Mouse (Mus musculus): ENCODE measurements around the gene Cd6.

The Cd6 gene

GRCm38 (mm10) chr19:10803751-10804150 lies 26.1 kb downstream of the Cd6 start:
- in situ Hi-C loops (cut with MboI, MseI): no loop called here

DNA sequence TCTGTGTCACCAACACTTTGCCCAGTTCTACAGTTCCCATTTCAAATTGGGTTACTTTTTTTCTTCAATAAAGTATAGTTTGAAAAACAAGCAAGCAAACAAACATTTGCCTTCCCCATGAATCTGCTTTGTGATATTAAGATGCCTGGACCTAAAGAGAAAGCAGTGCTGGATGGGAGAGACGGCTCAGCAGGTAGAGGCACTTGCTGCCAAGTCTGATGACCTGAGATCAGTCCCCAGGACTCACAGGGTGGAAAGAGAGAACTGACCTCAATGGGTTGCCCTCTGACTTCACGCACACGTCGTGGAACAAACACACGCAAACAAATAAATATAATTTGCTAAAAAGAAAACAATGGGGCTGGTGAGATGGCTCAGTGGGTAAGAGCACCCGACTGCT lies 28.0 kb downstream of the Cd6 start:
- in situ Hi-C loops (cut with MboI, MseI): no loop called here

DNA sequence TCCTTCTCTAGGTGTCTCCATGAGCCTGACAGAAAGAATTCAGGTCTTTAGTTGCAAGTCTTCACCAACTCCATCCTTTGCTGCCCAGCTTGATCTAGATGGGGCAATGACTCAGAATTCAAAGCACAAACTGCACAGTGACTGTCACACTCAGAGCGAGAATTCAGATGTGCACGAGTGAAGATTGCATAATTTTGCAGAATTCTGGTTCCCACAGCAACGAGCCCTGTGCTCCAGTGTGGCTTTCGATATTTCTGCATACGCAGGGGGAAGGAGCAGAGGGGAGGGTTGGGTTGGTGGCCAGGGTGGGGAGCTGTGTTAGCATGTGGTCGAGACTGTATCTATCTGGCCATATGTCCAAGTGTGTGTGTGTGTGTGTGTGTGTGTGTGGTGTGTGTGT lies 28.8 kb downstream of the Cd6 start:
- in situ Hi-C loops (cut with MboI, MseI): no loop called here

DNA sequence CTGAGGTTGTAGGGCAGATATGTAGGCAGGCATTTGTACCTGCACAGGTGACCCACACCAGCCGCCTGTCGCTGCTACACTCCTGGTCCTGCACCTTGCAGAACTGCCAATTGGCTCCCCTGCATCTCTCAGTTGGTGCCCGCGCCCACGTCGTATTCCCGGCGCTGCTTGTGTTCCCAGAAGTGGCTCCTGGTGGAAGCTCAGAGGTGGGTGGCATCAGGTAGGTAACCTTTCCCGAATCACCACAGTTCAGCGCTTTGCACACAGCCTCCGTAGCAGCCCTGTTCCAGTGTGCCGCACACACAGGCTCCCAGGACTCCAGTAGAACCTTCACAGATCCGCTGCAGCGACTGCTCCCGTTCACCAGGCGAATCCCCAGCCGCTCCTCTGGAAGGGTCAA lies 30.7 kb downstream of the Cd6 start:
- in situ Hi-C loops (cut with MboI, MseI): no loop called here

DNA sequence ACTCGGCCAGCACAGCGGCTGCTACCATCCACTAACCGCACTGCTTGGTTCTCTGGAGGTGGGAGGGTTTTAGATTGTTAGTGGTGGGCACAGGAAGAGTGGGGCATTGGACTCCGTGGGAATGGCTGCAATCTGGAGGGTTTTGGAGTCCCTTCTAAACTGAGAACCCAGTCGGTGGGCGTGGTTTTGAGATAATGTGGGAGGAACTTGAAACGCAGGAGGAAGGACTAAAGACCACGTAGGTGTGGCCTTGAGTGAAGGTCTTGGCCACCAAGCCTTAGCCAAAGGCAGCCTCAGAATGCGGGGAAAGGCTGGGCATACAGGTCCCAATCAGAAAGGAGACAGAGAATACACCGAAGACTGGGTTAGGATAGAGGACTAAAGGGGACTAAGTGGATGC lies 31.3 kb downstream of the Cd6 start:
- in situ Hi-C loops (cut with MboI, MseI): no loop called here

- in situ Hi-C loops (cut with MboI, MseI): no loop called here
Measured at GRCm38 (mm10) chr19:10794916-10795315, 34.9 kb downstream of the Cd6 start.

GRCm38 (mm10) chr19:10793044-10793443 lies 36.8 kb downstream of the Cd6 start:
- in situ Hi-C loops (cut with MboI, MseI): no loop called here

- in situ Hi-C loops (cut with MboI, MseI): no loop called here
Measured at GRCm38 (mm10) chr19:10790323-10790722, 39.5 kb downstream of the Cd6 start.

DNA sequence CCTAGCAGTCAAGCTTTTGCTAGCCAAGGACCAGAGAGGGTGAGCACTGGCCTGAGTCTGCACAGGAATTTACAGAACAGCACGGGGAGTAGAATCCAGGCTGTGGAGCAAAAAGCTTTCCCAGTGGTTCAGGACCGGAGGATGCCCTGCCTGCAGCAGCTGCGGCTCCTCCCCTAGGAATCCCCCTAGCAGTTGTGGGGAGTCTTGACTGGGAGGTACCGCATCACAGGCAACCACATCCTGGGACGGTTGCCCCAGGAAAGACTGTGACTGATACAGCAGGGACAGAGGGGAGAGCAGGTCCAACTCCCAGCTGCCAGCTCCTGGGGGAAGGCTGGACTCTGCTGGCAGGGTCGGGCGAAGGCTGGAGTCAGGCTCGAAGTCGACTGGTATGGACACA lies 41.6 kb downstream of the Cd6 start:
- in situ Hi-C loops (cut with MboI, MseI): loop anchor here (10.0 kb wide), 1 partner anchor 53 kb away; the partner anchor contains the start of gene Cd5

DNA sequence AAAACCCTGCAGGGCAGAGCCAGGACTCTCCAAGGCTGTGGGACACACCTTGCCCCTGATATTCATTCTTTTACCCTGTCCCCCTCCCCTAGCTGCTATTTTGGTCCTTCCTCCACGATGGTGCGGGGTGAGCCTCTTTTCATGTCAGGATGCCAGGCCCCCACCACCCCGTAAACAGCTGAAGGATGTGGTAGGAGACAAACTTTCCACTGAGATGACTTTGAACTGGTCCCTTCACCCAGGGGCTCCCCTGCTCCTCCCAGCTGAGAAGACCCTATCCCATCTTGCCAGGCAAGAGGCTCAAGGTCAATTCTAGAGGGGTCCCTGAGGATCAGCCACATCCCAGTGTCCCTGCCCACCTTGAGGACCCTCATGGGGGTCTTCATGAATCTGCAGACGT lies 42.5 kb downstream of the Cd6 start:
- in situ Hi-C loops (cut with MboI, MseI): loop anchor here (10.0 kb wide), 1 partner anchor 53 kb away; the partner anchor contains the start of gene Cd5

DNA sequence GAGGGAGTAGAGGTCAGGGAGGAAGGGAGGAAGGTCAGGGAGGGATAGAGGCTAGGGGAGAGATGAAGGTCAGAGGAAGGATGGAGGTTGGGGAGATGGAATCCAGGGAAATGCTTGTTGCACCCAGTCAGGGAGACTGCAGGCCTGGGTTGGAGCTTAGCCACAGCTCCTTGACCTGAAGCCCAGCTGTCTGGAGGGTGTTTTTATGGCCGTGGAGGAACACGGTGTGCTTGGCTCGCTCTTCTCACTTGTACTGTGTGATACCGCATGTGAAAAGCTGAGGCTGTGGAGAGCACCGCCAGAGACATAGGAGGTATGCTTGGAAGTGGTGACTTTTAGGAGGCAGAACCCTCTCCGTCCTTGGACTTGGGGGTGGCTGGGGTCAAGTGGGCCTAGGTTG lies 43.1 kb downstream of the Cd6 start:
- in situ Hi-C loops (cut with MboI, MseI): loop anchor here (10.0 kb wide), 1 partner anchor 52 kb away; the partner anchor contains the start of gene Cd5

GRCm38 (mm10) chr19:10784796-10785459 lies 44.9 kb downstream of the Cd6 start:
- in situ Hi-C loops (cut with MboI, MseI): loop anchor here (10.0 kb wide), 1 partner anchor 50 kb away; the partner anchor contains the start of gene Cd5

DNA sequence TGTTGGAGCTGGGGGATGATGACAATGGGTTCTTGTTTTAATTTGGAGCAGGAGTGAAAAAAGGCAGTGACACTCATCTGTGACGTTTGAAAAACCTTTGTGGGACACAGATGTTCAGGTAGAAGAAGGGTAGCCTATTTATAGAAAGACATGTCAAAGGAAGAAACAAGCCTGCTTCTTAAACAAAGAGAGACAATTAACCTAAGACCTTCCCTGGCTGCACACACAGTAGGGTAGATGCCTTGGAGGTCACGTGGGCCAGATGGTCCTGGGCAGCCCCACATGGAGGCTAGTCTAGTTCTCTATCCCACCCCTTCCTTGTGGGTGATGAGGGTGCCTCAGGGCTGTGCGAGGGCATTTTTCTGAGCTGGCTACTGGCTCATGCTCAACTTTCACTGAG lies 45.8 kb downstream of the Cd6 start:
- in situ Hi-C loops (cut with MboI, MseI): loop anchor here (10.0 kb wide), 1 partner anchor 49 kb away; the partner anchor contains the start of gene Cd5

DNA sequence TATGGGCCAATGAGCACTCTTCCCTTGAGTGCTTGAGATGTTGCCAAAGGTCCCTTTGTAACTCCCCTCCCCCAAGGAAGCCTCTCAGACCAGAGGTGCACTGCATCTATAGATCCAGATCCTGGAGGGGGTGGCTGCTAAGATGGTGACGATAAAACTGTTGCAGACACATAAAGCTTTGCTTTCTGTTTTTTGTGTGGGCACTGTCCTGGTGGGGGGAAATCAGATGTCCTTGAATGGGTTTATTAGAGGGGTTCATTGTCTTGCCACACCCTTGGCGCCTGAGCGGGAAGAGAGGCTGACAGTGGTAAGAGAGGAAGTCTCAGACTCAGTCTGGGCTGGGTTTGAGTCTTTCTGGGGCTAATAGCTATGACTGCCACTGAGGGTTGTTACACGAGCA lies 46.7 kb downstream of the Cd6 start:
- in situ Hi-C loops (cut with MboI, MseI): loop anchor here (10.0 kb wide), 1 partner anchor 48 kb away; the partner anchor contains the start of gene Cd5

DNA sequence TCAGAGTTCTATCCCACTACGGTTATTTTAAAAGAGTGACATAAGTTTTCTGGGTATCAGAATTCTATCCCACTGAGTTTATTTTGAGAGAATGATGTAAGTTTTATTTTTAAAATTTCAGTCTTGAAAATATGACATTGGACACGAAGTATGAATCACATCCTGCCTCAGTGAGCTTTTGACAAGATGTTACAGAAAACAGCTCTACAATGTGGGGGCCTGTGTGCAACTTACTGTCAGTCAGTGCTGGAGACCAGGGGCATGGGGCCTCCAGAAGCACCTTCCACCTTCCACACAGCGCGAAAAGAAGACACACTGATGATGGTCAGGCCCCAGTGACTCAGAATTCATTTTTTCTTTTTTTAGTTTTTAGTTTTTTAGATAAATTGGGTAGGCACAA lies 48.2 kb downstream of the Cd6 start:
- in situ Hi-C loops (cut with MboI, MseI): loop anchor here (10.0 kb wide), 1 partner anchor 47 kb away; the partner anchor contains the start of gene Cd5

DNA sequence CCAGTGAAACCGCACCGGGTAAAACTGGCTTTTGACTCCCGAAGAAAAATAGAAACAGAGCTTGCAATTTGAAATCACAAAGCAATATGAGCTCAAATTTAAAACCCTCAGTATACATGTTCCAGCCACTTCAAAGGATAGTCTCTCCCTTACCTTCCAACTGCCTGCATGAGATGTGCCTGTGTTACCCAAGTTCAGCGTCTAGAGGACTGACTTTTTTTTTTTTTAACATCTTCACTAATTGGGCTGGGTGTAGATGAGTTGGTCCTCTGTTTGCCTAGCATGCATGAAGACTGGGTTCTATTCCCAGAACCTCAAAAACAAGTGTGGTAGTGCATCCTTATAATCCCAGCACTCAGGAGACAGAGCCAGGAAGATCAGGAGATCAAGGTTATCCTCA lies 53.0 kb downstream of the Cd6 start:
- in situ Hi-C loops (cut with MboI, MseI): no loop called here

- in situ Hi-C loops (cut with MboI, MseI): no loop called here
Measured at GRCm38 (mm10) chr19:10774141-10774540, 55.7 kb downstream of the Cd6 start.

DNA sequence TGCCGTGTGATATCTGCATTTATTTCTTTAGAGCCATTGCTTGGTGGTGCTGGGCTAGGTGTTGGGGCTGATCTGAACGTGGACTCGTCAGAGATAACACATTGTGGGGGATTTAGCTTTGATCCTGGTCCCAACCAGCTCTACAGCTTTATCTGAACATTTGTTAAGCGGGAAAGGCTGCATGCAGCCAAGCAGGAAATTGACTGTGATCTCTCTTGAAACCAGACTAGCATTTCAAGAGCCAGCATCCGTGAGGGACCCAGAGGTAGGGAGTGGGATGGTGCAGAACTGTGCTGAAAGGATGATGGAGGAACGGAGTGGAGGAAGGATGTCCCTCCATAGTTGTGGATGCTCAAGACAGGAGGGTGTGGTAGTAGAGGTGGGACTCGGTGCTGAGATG lies 56.5 kb downstream of the Cd6 start:
- in situ Hi-C loops (cut with MboI, MseI): no loop called here

DNA sequence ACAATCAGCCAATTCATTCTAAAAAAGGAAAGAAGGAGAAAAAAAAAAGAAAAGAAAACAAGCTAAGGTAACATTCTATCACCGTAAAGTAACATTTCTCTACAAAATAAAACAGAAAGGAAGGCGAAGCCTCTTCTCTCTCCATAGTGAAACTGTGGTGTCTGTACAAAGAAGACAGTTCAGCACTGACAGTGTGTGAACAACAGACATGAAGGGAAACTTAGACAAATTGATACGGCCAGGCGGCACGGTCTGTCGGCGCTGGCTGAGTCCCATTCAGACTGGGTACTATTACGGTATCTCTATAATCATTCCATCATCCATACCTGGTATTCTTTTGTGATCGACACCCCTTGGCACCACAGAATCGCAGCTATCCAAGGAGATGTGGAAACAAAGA lies 57.0 kb downstream of the Cd6 start:
- in situ Hi-C loops (cut with MboI, MseI): no loop called here

DNA sequence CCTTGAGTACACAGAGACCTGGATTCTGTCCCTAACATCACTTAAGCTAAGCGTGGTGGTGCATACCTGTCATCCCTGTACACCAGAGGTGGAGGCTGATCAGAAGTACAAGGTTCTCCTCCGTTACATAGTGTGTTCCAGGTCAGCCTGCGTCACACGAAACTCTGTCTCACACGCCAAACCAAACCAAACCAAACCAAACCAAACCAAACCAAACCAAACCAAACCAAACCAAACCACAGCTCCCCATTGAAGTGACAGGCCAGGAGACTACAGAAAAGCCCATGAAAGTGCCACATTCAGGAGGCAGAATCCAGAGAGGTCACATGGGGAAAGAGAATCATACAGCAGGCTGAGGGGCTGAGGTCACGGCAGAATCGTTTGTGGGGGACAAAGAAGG lies 57.9 kb downstream of the Cd6 start:
- in situ Hi-C loops (cut with MboI, MseI): no loop called here

GRCm38 (mm10) chr19:10769429-10770195 lies 60.2 kb downstream of the Cd6 start:
- in situ Hi-C loops (cut with MboI, MseI): no loop called here

DNA sequence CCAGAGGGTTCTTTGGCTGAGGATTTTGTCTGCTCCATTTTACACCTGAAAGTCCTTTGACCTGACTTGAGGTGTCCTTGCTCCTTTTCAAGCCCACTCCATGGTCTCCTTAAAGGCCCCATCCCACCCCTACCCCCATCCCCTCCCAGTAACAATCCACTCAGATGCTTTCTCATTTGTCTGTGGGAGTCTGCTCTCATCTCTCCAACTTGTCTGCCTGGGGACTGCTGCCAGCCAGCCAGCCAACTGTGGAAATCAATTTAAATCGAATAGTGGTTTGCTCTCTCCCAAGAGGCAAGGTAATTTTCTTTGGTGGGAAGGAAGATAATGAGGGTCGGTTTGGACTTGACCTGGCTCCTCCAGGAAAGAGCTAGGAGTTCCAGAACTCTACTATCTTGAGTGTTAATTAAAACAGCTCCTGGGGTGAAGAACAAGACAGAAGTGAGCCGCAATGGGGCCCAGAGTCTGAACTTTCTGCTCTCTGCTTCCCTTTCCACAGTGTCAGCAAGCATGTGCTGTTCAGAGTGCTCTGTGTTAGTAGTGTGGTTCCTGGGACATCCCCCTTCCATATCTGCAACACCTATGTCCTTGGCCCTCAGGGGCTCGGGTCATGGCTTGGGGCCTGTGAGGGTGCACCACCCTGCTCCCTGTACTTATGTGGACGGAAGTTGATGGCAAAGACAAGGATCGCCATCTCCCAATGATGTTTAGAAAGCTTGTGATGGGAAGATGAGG lies 61.0 kb downstream of the Cd6 start:
- in situ Hi-C loops (cut with MboI, MseI): no loop called here
